Mouse (Mus musculus) retina, postnatal 1 day (tissue): ENCODE measurements at regions not wholly inside any gene's neighbourhood (a gene's known extent, or its start where the extent isn't known, plus 50 kb on each side); places are given as distances from the start of the nearest gene placed in this dataset.

Experiments used
- DNase-seq: peaks from one replicate; pipeline ENCODE4 v3.0.0-alpha.2; 2012

DNA sequence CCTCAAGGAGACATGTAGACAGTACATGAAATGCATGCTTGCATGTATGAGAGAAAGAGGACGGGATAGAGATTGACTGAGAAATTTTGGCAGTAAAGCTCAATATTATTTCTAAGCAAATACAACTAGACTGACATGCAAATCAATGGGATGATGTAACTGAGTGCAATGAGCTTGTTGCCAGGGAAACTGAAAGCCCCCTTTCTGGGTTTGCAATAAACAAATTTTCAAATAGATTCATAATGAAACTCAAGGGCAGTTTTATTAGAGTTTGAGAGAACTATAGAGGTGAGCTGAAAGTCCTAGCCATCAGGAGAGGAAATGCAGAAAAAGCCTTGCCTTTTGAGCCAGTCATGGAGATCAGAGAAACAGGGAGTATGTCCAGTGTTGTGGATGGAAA is 460.2 kb downstream of the Arl4a start:
- DNase-seq: no peak

DNA sequence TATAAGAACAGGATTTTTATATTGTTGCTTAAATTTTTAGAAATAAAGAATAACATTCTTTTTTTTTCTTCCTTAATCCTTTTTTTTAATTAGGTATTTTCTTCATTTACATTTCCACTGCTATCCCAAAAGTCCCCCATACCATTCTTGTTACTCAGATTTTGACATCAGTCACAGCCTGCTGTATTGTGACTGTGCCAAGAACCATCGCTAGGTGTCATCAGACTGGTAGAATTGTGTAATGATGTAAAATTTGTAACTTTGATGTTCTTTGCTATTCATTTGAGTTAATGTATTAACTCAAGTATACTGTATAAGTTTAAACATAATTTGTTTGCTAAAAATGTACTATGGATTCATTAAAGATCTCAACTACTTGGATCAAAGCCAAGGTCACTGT is 465.0 kb downstream of the Arl4a start:
- DNase-seq: no peak

DNA sequence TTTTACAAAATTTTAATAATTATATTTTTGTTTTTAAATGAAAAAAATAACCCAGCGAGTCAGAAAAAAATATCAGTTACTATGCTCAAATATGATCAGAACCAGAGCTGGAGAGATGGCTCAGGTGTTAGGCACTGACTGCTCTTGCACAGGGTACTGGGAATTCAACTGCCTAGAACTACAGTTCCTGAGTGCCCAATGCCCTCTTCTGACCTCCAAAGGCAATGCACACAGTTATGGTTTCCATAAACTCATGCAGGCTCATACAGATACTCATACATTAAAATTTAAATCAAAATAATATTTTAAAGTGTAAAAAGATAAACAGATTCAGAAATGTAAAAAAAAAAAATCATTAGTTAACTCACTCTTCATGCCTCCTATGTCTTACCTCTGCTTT is 465.7 kb downstream of the Arl4a start:
- no peak for DNase-seq

DNA sequence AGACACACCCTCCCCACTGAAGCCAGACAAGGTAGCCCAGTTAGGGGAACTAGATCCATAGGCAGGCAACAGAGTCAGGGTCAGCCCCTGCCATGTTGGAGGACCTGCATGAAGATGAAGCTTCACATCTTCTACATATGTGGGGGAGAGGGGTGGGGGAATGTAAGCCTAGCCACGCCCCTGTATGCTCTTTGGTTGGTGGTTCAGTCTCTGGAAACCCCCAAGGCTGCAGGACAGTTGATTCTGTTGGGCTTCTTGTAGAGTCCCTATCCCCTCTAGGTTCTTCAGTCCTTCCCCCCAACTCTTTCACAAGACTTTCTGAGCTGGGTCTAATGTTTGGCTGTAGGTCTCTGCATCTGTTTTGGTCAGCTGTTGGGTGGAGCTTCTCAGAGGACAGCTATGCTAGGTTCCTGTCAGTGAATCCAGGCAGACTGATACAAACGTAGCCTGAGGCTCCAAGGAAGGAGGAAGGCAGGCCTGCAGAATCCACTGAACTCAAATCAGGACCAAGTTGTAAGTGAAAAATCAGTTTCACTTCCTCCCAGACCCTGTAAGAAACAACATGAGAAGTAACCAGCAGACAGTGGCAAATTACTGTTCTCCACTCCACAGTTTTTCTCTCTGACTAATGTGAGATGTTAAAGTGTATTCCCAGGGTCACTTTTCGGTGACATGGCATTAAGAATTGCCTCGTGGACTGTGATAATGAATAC is 476.9 kb downstream of the Arl4a start:
- no peak for DNase-seq

DNA sequence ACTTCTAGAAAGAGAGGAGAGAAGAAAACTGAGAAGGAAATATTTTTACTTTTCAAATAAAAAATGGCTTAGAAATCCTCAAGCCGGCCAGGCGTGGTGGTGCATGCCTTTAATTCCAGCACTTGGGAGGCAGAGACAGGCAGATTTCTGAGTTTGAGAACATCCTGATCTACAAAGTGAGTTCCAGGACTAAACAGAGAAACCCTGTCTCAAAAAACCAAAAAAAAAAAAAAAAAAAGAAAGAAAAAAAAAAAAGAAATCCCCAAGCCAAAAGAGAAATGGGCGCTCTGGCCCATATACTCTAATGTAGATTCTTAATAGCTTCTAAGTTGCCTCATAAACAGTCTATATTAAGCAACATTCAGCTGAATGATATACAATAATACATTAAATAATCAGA is 479.3 kb downstream of the Arl4a start:
- no peak for DNase-seq

DNA sequence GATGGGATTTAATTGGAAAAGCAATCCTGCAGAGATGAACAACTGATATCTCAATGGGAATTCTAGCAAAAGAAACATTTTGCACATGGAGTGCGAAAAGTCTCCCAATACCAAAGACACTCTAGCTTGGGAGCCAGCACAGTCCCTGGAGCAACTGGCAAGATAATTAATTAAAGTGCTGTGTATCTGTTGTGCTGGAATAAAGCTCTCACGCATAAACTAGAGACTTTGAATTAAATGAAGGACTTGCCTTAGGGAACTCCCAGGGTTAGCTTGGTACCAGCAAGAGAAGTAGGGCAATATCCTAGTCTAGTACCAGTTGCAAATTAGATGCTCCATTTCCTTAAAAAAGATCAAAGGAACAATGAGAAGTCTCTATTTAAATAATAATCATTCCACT is 501.5 kb downstream of the Arl4a start:
- DNase-seq: peak; percentile 56

DNA sequence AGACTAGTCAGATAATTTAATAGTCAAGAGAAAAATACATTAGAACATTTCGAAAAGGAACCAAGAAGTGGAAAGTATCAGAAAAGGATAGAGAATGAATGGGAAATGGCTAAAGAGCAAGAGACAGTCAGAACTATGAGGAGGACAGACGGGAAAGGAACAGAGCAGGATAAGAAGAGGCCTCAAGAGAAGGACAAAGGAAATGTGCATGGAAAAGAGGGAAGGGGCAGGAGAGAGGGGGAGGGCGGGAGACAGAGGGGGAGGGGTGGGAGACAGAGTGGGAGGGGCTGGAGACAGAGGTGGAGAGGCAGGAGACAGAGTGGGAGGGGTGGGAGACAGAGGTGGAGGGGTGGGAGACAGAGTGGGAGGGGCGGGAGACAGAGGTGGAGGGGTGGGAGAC is 509.7 kb downstream of the Arl4a start:
- no peak for DNase-seq

DNA sequence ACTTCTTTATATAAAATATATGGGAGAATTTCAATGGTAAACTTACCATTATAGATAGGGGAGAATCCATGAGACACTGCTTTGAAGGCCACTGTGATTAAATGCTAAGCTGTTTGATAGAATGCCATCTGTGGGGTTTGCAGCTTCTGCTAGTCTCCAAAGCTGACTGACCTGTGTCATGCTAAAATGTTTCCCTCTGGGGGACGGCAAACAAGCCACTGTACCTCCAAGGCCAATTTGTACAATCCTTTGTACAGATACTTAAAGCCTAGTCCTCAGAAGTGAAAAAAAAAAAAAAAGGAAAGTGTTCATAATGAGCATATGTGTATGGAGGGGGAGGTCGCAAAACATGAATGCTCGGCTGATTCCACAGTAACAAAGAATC is 510.6 kb downstream of the Arl4a start:
- no peak for DNase-seq

DNA sequence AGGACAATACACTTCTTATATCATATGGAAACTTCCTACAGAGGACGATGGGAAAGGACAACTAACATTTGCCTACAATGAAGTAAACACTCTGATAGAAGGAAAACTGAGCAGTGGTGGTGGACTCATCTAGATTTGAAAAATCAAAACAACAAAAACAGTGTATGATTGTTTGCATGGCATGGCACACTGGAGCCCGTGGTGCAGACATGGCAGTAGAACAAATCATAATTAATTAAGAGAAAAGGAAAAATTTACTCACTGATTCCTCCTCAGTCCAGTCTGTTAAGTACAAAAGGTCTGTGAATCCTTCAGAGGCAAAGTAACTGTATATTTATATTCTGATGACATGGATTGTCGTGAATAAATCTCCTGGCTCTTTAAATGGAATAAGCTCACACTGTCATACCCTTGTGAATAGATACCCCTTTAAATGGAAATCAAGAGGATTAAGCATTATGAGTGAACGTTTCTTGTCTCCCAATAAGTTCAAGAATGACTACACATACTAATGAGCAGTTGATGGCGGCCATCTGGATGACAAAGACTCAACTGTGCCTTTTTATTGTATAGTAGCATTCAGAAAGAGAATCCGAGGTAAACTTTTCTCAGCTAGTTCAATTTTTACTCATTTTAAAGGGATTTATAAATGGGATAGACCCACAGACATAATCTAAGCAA is 511.1 kb downstream of the Arl4a start:
- DNase-seq: no peak

DNA sequence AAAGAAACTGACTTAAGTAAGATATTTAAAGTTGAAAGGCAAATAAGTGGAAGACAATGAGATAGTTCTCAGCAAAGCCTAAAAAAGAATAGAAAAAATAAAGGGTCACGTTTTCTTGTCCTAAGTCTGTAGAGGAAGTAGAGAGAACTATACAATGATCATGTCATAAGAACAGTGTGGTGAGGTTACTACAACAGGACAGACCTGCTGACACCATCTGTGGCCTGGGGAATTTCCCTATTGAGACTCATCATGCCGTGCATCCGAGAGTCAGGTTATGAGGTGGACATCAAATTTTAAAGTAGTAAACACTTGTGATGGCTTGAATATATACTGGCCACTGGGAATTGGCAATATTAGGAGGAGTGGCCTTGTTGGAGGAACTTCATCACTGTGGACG is 522.1 kb downstream of the Arl4a start:
- no peak for DNase-seq

DNA sequence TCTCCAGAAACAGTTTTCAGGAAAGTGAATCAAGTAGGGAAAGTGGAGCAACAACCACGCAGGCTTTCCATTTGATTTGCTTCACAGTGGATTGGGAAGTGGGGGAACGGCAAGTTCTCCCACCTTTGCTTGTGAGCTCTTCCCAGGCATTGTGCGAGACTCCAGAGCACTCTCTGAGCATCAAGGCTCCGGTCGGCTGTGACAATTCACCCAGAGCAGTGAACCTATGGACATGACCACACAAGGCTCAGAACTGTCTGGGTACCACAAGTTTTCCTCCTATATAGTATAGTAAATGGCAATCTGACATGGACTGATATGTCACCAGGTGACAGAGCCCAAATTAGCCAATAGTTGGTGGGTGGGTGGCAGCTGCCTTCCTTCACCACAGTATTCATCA is 527.0 kb downstream of the Arl4a start:
- no peak for DNase-seq

DNA sequence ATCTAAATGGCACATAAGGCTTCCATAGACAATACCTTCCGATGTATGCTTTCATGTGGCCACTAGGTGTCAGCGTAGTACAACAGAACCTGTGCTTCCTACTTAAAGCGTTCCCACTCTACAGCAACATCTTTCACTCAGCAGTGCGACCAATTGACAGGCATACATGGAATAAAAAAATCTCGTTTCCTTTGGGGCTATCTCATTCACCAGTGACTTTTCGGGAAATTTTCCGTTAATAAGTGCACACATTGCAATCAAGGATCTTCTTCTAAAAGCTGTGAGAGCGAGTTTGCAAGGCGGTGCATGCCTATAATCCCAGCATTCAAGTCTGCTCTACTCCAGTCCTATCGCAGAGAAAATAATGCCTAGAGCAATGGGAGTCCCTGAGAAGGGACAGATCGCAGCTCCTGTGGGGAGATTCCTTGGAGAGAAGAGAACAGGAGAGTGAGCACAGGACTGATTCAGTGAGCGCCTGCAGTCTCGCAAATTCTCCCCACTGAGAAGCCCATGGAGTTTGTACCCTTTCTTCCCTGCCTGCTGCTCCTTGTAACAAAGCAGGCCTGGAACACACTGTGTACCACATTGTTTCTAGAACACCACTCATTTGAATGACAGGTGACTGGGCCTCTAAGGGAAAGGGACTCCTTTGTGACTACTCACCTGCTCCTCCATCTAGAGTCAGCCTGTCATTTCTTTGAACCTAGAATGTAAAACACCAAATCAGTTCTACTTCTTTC is 527.6 kb downstream of the Arl4a start:
- peak; percentile 85 for DNase-seq

DNA sequence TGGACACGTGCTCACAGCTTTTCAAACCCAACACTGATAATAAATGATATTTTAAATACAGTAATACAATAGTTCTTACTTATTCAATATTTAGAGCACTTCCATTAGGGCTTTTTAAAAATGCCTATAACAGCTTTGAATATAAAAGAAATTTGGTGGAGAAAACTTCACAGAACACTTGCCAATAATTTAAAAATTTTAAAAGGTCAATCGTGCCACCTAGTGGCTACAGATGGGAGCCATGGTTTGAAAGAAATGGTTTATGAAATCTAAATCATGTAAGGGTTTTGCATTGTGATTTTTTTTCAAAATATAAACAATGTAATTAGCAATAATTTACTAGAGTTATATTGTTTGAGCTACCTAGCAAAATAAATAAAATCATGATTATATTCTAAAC is 541.6 kb downstream of the Arl4a start:
- DNase-seq: peak; percentile 57

DNA sequence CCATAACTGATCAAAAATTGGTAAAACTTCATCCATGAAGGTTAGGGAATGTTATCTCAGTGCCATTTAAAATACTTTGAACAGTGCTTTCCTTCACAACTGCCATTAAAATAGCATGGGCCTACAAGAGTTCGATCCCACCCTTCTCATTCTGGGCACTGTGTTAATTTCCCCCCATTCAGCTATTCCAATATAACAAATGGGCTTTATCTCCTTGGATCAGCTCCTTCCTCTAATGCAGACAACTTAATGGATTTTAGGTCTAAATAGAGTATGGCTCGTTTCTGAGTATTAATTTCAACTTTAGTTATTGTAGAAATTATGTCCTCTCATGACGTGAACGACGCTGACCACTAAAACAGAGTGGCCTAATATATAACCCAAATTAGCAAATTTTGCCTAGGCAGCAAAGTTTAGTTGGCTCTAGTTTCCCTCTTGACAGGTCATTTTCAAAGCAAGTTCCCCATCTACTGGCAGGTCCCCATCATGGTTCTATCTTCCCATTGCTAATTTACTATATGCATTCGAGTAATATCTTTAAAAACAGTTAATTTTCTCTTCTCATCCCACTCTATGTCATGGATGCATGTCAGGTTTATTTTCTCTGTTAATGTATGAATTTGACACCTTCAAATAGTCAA is 544.1 kb downstream of the Arl4a start:
- peak; percentile 23 for DNase-seq

DNA sequence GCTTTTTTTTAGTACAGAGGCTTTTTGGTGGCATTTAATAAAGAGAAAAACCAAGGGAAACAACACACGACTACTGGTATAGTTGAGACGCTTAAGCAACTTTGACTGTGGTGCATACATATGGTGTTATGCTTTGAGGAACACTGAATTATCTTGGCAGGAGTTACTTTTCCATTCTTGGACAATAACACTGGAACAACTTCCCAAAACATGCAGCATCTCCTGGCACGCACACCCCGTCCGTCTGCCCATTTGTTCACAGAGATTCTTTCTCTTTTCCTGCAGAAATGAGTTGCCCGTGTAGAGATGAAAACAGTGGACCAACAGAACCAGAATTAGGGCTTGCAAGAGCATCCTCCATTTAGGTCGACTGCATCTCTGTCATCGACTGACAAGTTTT is 544.7 kb downstream of the Arl4a start:
- DNase-seq: no peak

DNA sequence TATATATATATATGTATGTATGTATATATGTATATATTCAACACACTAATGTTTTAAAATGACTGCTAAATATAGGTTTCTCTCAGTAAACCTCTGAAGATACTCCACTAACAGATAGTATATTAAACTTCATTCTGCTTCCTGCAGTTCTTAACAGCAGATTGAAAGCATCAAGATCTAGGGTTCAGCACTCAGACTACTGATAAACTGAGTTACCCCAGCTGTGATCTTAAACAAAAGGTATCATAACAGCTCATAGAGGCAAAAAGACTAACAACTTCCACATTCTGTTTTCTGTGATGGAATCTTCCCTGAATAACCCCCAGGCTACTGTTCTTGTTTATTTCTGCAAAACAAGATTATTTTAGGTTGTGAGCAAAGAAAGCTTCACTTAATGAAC is 564.8 kb downstream of the Arl4a start:
- no peak for DNase-seq
